Mouse (Mus musculus): ENCODE results near the gene Fbxl15. TPM values are rescaled to one million over a fixed set of nuclear protein-coding genes. Genes with fewer than 3 reads are reported as not detected.

Gene Fbxl15
- polyA plus RNA-seq, 1 experiment = 1.1 TPM

DNA sequence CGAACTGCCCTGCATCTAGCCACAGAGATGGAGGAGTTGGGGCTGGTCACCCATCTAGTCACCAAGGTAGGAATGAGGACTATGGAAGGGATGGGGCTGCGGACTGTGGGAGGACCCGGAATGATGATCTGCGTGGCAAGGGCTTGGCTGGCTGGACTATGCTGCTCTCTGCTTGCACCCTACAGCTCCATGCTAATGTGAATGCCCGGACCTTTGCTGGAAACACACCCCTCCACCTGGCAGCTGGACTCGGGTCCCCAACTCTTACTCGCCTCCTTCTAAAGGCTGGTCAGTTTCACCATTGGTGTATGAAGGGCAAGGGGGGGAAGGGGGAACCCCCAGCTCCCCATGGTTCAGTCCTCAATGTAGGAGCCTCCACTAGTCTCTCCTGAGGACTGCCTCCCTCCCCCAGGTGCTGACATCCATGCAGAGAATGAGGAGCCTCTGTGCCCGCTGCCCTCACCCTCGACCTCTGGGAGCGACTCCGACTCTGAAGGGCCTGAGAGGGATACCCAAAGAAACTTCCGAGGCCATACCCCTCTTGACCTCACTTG, 17.6 kb upstream of the Fbxl15 start:
- no peak overlapping the region for H3K9ac ChIP-seq (ENCODE audit: low read depth, poor library complexity, severe bottlenecking)
- no peaks in the 10 kb centered on the region for H3K36me3 ChIP-seq (ENCODE audit: control insufficient read depth, insufficient read depth, low read length, poor library complexity, severe bottlenecking)
- no peak for TF ChIP-seq EP300 (IDR thresholded peaks at IDR 0.05; ENCODE audit: insufficient read depth, low read depth, low read length)
- TF ChIP-seq POLR2A (IDR thresholded peaks at IDR 0.05; ENCODE audit: insufficient read depth, low read length) = no peak
- no peak for TF ChIP-seq CTCF (IDR thresholded peaks at IDR 0.05; ENCODE audit: low read depth, low read length)
- no peaks in the 10 kb centered on the region for H3K9me3 ChIP-seq (replicated peaks; ENCODE audit: control insufficient read depth, insufficient read depth, low read length, poor library complexity, severe bottlenecking)
- H3K27me3 ChIP-seq (ENCODE audit: control insufficient read depth, insufficient read depth, low read length, poor library complexity, severe bottlenecking) = no peaks in the 10 kb centered on the region
- H3K27ac ChIP-seq (ENCODE audit: insufficient read depth, low read length) = no peak overlapping the region
- H3K4me3 ChIP-seq (ENCODE audit: low read depth, low read length) = no peak overlapping the region
- no peaks in the 10 kb centered on the region for H3K4me1 ChIP-seq (ENCODE audit: control insufficient read depth, insufficient read depth, low read length)

DNA sequence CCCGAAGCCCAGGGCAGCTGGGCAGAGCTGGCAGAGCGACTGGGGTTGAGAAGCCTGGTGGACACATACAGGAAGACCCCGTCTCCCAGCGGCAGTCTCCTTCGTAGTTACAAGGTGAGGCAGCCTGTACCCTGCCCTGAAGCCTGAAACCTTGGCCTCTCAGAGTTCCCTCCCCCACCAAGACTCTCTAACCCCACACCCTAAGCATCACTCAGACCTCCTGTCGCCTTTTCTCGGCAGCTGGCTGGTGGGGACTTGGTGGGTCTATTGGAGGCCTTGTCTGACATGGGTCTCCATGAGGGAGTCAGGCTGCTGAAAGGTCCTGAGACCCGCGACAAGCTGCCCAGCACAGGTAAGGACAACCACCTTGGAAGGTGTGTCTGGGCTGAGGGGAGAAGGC, 16.6 kb upstream of the Fbxl15 start:
- Histone ChIP-seq H3K9ac (ENCODE audit: low read depth, poor library complexity, severe bottlenecking) (no peak overlapping the region), H3K27ac (ENCODE audit: insufficient read depth, low read length) (no peak overlapping the region), H3K27me3 (ENCODE audit: control insufficient read depth, insufficient read depth, low read length, poor library complexity, severe bottlenecking) (0 out of 2 replicates have a peak, but pooled peaks cover 2% of the 10 kb centered on the region), H3K9me3 (replicated peaks; ENCODE audit: control insufficient read depth, insufficient read depth, low read length, poor library complexity, severe bottlenecking) (no peaks in the 10 kb centered on the region), H3K4me3 (ENCODE audit: low read depth, low read length) (no peak overlapping the region), H3K4me1 (ENCODE audit: control insufficient read depth, insufficient read depth, low read length) (no peaks in the 10 kb centered on the region), H3K36me3 (ENCODE audit: control insufficient read depth, insufficient read depth, low read length, poor library complexity, severe bottlenecking) (no peaks in the 10 kb centered on the region)
- TF ChIP-seq EP300 (IDR thresholded peaks at IDR 0.05; ENCODE audit: insufficient read depth, low read depth, low read length) = no peak
- TF ChIP-seq POLR2A (IDR thresholded peaks at IDR 0.05; ENCODE audit: insufficient read depth, low read length) = no peak
- no peak for TF ChIP-seq CTCF (IDR thresholded peaks at IDR 0.05; ENCODE audit: low read depth, low read length)

DNA sequence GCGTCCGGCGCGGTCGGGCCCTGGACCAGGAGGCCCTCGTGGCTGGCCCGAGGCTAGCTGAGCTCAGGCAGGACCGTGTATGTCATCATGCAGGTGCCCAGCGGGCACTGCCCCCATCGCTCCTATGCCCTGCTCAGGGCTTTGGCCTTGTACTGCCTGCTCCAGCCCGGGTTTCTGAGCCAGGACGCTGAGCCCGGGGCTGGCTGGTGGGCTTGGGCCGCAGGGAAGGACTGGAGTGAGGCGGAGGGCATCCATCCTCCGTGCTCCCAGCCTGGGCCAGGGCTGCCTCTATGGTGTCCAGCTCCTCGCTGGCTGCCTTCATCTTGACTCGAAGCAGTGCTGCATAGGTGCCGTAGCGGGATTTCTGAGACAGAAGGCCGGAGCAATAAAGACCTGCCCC, 15.4 kb upstream of the Fbxl15 start:
- TF ChIP-seq EP300 (IDR thresholded peaks at IDR 0.05; ENCODE audit: insufficient read depth, low read depth, low read length) (no peak), CTCF (IDR thresholded peaks at IDR 0.05; ENCODE audit: low read depth, low read length) (no peak), POLR2A (IDR thresholded peaks at IDR 0.05; ENCODE audit: insufficient read depth, low read length) (no peak)
- H3K27me3 ChIP-seq (ENCODE audit: control insufficient read depth, insufficient read depth, low read length, poor library complexity, severe bottlenecking) = peaks cover 5% of the 10 kb centered on the region; the same call in 1 of the 2 replicates
- no peak overlapping the region for H3K4me3 ChIP-seq (ENCODE audit: low read depth, low read length)
- no peak overlapping the region for H3K27ac ChIP-seq (ENCODE audit: insufficient read depth, low read length)
- H3K9ac ChIP-seq (ENCODE audit: low read depth, poor library complexity, severe bottlenecking) = no peak overlapping the region
- H3K4me1 ChIP-seq (ENCODE audit: control insufficient read depth, insufficient read depth, low read length) = no peaks in the 10 kb centered on the region
- no peaks in the 10 kb centered on the region for H3K36me3 ChIP-seq (ENCODE audit: control insufficient read depth, insufficient read depth, low read length, poor library complexity, severe bottlenecking)
- H3K9me3 ChIP-seq (replicated peaks; ENCODE audit: control insufficient read depth, insufficient read depth, low read length, poor library complexity, severe bottlenecking) = no peaks in the 10 kb centered on the region

DNA sequence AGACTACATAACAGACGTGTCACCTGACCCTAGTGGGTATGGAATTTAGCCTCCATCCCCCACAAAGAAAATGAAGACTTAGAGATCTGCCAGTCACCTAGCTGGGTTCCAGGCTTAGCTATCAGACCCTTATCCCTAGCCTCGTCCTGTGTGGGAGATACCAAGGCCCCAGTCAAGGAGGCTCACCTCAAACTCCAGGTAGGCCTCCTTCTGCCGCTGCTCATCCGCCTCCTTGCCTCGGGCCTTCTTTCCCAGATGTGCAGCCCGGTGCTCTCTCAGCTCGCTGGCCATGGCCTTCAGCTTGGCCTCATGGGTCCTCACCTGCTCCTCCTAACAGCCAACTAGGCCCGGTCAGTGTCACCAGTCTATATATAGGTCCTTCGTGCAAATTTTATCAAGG, 14.9 kb upstream of the Fbxl15 start:
- Histone ChIP-seq H3K36me3 (ENCODE audit: control insufficient read depth, insufficient read depth, low read length, poor library complexity, severe bottlenecking) (no peaks in the 10 kb centered on the region), H3K27me3 (ENCODE audit: control insufficient read depth, insufficient read depth, low read length, poor library complexity, severe bottlenecking) (peaks cover 9% of the 10 kb centered on the region), H3K4me1 (ENCODE audit: control insufficient read depth, insufficient read depth, low read length) (no peaks in the 10 kb centered on the region), H3K9ac (ENCODE audit: low read depth, poor library complexity, severe bottlenecking) (no peak overlapping the region), H3K9me3 (replicated peaks; ENCODE audit: control insufficient read depth, insufficient read depth, low read length, poor library complexity, severe bottlenecking) (no peaks in the 10 kb centered on the region), H3K27ac (ENCODE audit: insufficient read depth, low read length) (no peak overlapping the region), H3K4me3 (ENCODE audit: low read depth, low read length) (no peak overlapping the region)
- TF ChIP-seq POLR2A (IDR thresholded peaks at IDR 0.05; ENCODE audit: insufficient read depth, low read length) (no peak), CTCF (IDR thresholded peaks at IDR 0.05; ENCODE audit: low read depth, low read length) (no peak), EP300 (IDR thresholded peaks at IDR 0.05; ENCODE audit: insufficient read depth, low read depth, low read length) (no peak)

DNA sequence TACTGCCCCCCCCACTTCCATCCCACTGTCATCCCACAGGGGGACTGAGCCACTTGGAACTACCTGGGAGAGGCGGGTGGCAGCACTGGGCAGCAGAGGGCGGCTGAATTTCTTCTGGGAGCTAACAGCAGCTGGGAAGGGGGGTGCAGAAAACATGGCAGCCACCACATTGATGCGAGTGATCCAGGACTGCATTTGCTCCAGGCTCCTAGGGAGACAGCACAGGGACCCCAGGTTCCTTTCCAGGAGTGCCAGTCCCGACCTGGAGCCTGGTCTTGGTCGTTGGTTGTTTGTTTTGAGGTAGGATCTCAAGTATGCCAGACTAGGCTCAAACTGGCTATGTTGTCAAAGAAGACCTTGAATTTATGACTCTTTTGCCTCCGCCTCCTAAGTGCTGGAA, 14.4 kb upstream of the Fbxl15 start:
- no peaks in the 10 kb centered on the region for H3K9me3 ChIP-seq (replicated peaks; ENCODE audit: control insufficient read depth, insufficient read depth, low read length, poor library complexity, severe bottlenecking)
- no peaks in the 10 kb centered on the region for H3K36me3 ChIP-seq (ENCODE audit: control insufficient read depth, insufficient read depth, low read length, poor library complexity, severe bottlenecking)
- no peak overlapping the region for H3K9ac ChIP-seq (ENCODE audit: low read depth, poor library complexity, severe bottlenecking)
- TF ChIP-seq EP300 (IDR thresholded peaks at IDR 0.05; ENCODE audit: insufficient read depth, low read depth, low read length) (no peak), CTCF (IDR thresholded peaks at IDR 0.05; ENCODE audit: low read depth, low read length) (no peak), POLR2A (IDR thresholded peaks at IDR 0.05; ENCODE audit: insufficient read depth, low read length) (no peak)
- no peak overlapping the region for H3K27ac ChIP-seq (ENCODE audit: insufficient read depth, low read length)
- peaks cover 9% of the 10 kb centered on the region for H3K27me3 ChIP-seq (ENCODE audit: control insufficient read depth, insufficient read depth, low read length, poor library complexity, severe bottlenecking)
- H3K4me3 ChIP-seq (ENCODE audit: low read depth, low read length) = no peak overlapping the region
- H3K4me1 ChIP-seq (ENCODE audit: control insufficient read depth, insufficient read depth, low read length) = no peaks in the 10 kb centered on the region

DNA sequence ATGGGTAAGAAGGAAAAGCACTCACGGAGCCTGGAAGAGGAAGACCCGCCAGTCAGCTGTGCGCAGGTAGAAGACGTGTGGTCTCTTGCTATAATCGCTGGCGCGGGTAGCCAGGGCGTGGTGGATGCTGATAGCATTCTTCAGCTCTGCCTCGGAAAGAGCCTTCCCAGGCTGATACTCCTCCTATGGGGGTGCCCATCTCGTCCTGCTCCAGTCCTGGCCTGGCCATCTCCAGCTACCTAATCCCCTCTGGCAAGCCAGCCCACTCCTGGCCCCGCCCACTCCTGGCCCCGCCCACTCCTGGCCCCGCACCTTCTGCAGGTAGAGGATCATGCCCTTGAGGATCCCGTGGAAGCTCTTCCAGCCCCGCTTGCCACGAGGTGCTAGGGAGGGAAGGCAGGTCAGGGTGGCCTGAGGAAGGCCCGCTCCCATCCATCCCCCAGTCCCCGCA, 13.8 kb upstream of the Fbxl15 start:
- Histone ChIP-seq H3K27me3 (ENCODE audit: control insufficient read depth, insufficient read depth, low read length, poor library complexity, severe bottlenecking) (peaks cover 9% of the 10 kb centered on the region), H3K4me3 (ENCODE audit: low read depth, low read length) (peak overlapping the region; percentile 42), H3K36me3 (ENCODE audit: control insufficient read depth, insufficient read depth, low read length, poor library complexity, severe bottlenecking) (no peaks in the 10 kb centered on the region), H3K9ac (ENCODE audit: low read depth, poor library complexity, severe bottlenecking) (no peak overlapping the region), H3K4me1 (ENCODE audit: control insufficient read depth, insufficient read depth, low read length) (no peaks in the 10 kb centered on the region), H3K9me3 (replicated peaks; ENCODE audit: control insufficient read depth, insufficient read depth, low read length, poor library complexity, severe bottlenecking) (no peaks in the 10 kb centered on the region), H3K27ac (ENCODE audit: insufficient read depth, low read length) (no peak overlapping the region)
- TF ChIP-seq EP300 (IDR thresholded peaks at IDR 0.05; ENCODE audit: insufficient read depth, low read depth, low read length) = no peak
- no peak for TF ChIP-seq POLR2A (IDR thresholded peaks at IDR 0.05; ENCODE audit: insufficient read depth, low read length)
- TF ChIP-seq CTCF (IDR thresholded peaks at IDR 0.05; ENCODE audit: low read depth, low read length) = no peak

Data from ES-Bruce4 (cell line).